Mouse (Mus musculus): ENCODE data around the gene Kcnd3.

GRCm38 (mm10) chr3:105457657-105458056 lies 5.5 kb downstream of the Kcnd3 start:
- TF ChIP-seq POLR2A (IDR thresholded peaks at IDR 0.05; ENCODE audit: borderline replicate concordance, low read depth, low read length) (no peak), CTCF (IDR thresholded peaks at IDR 0.05; ENCODE audit: low read depth, low read length) (no peak)
